Mouse (Mus musculus) CH12.LX (cell line): ENCODE measurements at regions not wholly inside any gene's neighbourhood (a gene's known extent, or its start where the extent isn't known, plus 50 kb on each side); places are given as distances from the start of the nearest gene placed in this dataset.
"Not testable (repeated sequence)": the region's sequence is repeated elsewhere in the genome, so short reads cannot be mapped to it uniquely, and the experiment has no call there.

ENCODE experiments used
- CHD2 ChIP-seq: IDR thresholded peaks from 2 replicates; pipeline ENCODE4 v1.6.1; 2011; ENCODE audit warnings: low read length, improper control_type of control experiment
- CTCF ChIP-seq, 2 experiments: IDR thresholded peaks in 1 of 2; conservative IDR thresholded peaks in 1 of 2; 2 replicates each; pipeline ENCODE4 v1.5.1; 2011 to 2012; ENCODE audit warnings: low read depth in 2 of 2, low read length in 2 of 2, improper control_type of control experiment in 1 of 2, inconsistent platforms in 1 of 2, mild to moderate bottlenecking in 1 of 2, moderate library complexity in 1 of 2
- POLR2AphosphoS2 ChIP-seq: IDR thresholded peaks from 2 replicates; pipeline ENCODE4 v1.6.1; 2011; ENCODE audit warnings: low read depth, low read length, improper control_type of control experiment

- not testable (repeated sequence) for TF ChIP-seq CTCF (conservative IDR thresholded peaks at IDR 0.05 in 1 of 2, IDR thresholded peaks at IDR 0.05 in 1 of 2; ENCODE audit: low read depth in 2 of 2, low read length in 2 of 2); POLR2AphosphoS2; CHD2
These were observed 167.3 kb upstream of the Gm30302 start for GRCm38 (mm10) chr13:49966072-49966471.
